Mouse (Mus musculus): Measurements from ENCODE around the gene Mras. TPM values are rescaled to one million over a fixed set of nuclear protein-coding genes. Genes with fewer than 3 reads are reported as not detected.

The Mras gene
- total RNA-seq, 1 experiment from 2014 or later = 0.47 TPM

GRCm38 (mm10) chr9:99421914-99422313 lies 15.3 kb downstream of the Mras start:
- no peak for ATAC-seq (ENCODE audit: extremely low read depth, insufficient number of reproducible peaks, low FRiP score, poor library complexity, severe bottlenecking)

GRCm38 (mm10) chr9:99419951-99420701 lies 17.1 kb downstream of the Mras start:
- ATAC-seq (ENCODE audit: extremely low read depth, insufficient number of reproducible peaks, low FRiP score, poor library complexity, severe bottlenecking) = no peak

- no peak for ATAC-seq (ENCODE audit: extremely low read depth, insufficient number of reproducible peaks, low FRiP score, poor library complexity, severe bottlenecking)
These were observed 18.8 kb downstream of the Mras start for GRCm38 (mm10) chr9:99418377-99418776.

- ATAC-seq (ENCODE audit: extremely low read depth, insufficient number of reproducible peaks, low FRiP score, poor library complexity, severe bottlenecking) = no peak
These were observed 19.8 kb downstream of the Mras start for GRCm38 (mm10) chr9:99417288-99417846.

- no peak for ATAC-seq (ENCODE audit: extremely low read depth, insufficient number of reproducible peaks, low FRiP score, poor library complexity, severe bottlenecking)
These were observed 20.4 kb downstream of the Mras start for GRCm38 (mm10) chr9:99416809-99417208.

- ATAC-seq (ENCODE audit: extremely low read depth, insufficient number of reproducible peaks, low FRiP score, poor library complexity, severe bottlenecking) = no peak
These were observed 25.4 kb downstream of the Mras start for GRCm38 (mm10) chr9:99411785-99412184.

GRCm38 (mm10) chr9:99411093-99411492 lies 26.1 kb downstream of the Mras start:
- no peak for ATAC-seq (ENCODE audit: extremely low read depth, insufficient number of reproducible peaks, low FRiP score, poor library complexity, severe bottlenecking)

- no peak for ATAC-seq (ENCODE audit: extremely low read depth, insufficient number of reproducible peaks, low FRiP score, poor library complexity, severe bottlenecking)
These were observed 27.9 kb downstream of the Mras start for GRCm38 (mm10) chr9:99409280-99409679.

GRCm38 (mm10) chr9:99401288-99401974 lies 35.8 kb downstream of the Mras start:
- no peak for ATAC-seq (ENCODE audit: extremely low read depth, insufficient number of reproducible peaks, low FRiP score, poor library complexity, severe bottlenecking)

GRCm38 (mm10) chr9:99400781-99401180 lies 36.4 kb downstream of the Mras start:
- no peak for ATAC-seq (ENCODE audit: extremely low read depth, insufficient number of reproducible peaks, low FRiP score, poor library complexity, severe bottlenecking)

- ATAC-seq (ENCODE audit: extremely low read depth, insufficient number of reproducible peaks, low FRiP score, poor library complexity, severe bottlenecking) = no peak
These were observed 39.9 kb downstream of the Mras start for GRCm38 (mm10) chr9:99397056-99397815.

- no peak for ATAC-seq (ENCODE audit: extremely low read depth, insufficient number of reproducible peaks, low FRiP score, poor library complexity, severe bottlenecking)
These were observed 42.8 kb downstream of the Mras start for GRCm38 (mm10) chr9:99394366-99394765.

GRCm38 (mm10) chr9:99393146-99393545 lies 44.0 kb downstream of the Mras start:
- no peak for ATAC-seq (ENCODE audit: extremely low read depth, insufficient number of reproducible peaks, low FRiP score, poor library complexity, severe bottlenecking)

- no peak for ATAC-seq (ENCODE audit: extremely low read depth, insufficient number of reproducible peaks, low FRiP score, poor library complexity, severe bottlenecking)
These were observed 45.6 kb downstream of the Mras start for GRCm38 (mm10) chr9:99391557-99391956.

GRCm38 (mm10) chr9:99390716-99391115 lies 46.5 kb downstream of the Mras start:
- ATAC-seq (ENCODE audit: extremely low read depth, insufficient number of reproducible peaks, low FRiP score, poor library complexity, severe bottlenecking) = no peak

GRCm38 (mm10) chr9:99390201-99390600 lies 47.0 kb downstream of the Mras start:
- ATAC-seq (ENCODE audit: extremely low read depth, insufficient number of reproducible peaks, low FRiP score, poor library complexity, severe bottlenecking) = no peak

- ATAC-seq (ENCODE audit: extremely low read depth, insufficient number of reproducible peaks, low FRiP score, poor library complexity, severe bottlenecking) = no peak
These were observed 47.7 kb downstream of the Mras start for GRCm38 (mm10) chr9:99389506-99389905.

GRCm38 (mm10) chr9:99388856-99389255 lies 48.3 kb downstream of the Mras start:
- ATAC-seq (ENCODE audit: extremely low read depth, insufficient number of reproducible peaks, low FRiP score, poor library complexity, severe bottlenecking) = no peak

GRCm38 (mm10) chr9:99388078-99388477 lies 49.1 kb downstream of the Mras start:
- ATAC-seq (ENCODE audit: extremely low read depth, insufficient number of reproducible peaks, low FRiP score, poor library complexity, severe bottlenecking) = no peak

Measured in neutrophil, adult 5-6 weeks (primary cell).